Mouse (Mus musculus) MEL (cell line): ENCODE results near the gene Bms1.

Source experiments
- CTCF ChIP-seq, 3 experiments: IDR thresholded peaks in 2 of 3; conservative IDR thresholded peaks in 1 of 3; 2 replicates each; pipeline ENCODE4 v1.5.1; 2011 to 2012; ENCODE audit warnings: low read length in 3 of 3, low read depth in 2 of 3, mild to moderate bottlenecking in 2 of 3, improper control_type of control experiment in 1 of 3, inconsistent platforms in 1 of 3, mixed read lengths in 1 of 3, moderate library complexity in 1 of 3; ENCODE audit not compliant: control insufficient read depth in 1 of 3, insufficient read depth in 1 of 3, poor library complexity in 1 of 3, severe bottlenecking in 1 of 3
- ETS1 ChIP-seq: IDR thresholded peaks from 2 replicates; pipeline ENCODE4 v1.6.1; 2012; ENCODE audit warnings: low read depth, mild to moderate bottlenecking, inconsistent platforms, low read length, improper control_type of control experiment, moderate library complexity
- MXI1 ChIP-seq: IDR thresholded peaks from 2 replicates; pipeline ENCODE4 v1.6.1; 2011; ENCODE audit warnings: mild to moderate bottlenecking, low read depth, low read length, improper control_type of control experiment
- POLR2AphosphoS2 ChIP-seq: IDR thresholded peaks from 2 replicates; pipeline ENCODE4 v1.6.1; 2011; ENCODE audit warnings: low read length, improper control_type of control experiment
- SMC3 ChIP-seq: IDR thresholded peaks from 2 replicates; pipeline ENCODE4 v1.6.1; 2011; ENCODE audit warnings: low read depth, low read length, improper control_type of control experiment

DNA sequence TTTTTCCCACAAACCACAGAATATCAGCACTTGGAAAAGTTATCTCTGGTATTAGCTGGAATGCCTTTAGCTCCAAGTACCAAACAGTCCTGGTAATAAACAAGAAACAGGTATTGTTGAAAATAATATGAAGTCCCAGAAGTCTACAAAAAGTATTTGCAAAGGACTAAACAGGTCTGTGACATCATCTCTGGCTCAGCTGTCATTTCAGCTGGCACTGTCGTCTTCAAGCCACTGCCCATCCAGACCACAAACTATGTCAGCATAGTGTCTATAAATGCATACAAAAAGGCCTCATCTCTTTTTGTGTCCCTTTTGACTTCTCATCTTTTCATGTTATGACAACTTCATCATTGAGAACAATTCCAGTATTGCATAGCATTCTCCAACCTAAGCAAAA is 7.4 kb upstream of the Bms1 start:
- TF ChIP-seq CTCF (IDR thresholded peaks at IDR 0.05 in 2 of 3, conservative IDR thresholded peaks at IDR 0.05 in 1 of 3; ENCODE audit: control insufficient read depth in 1 of 3, insufficient read depth in 1 of 3, low read depth in 2 of 3, low read length in 3 of 3, poor library complexity in 1 of 3, severe bottlenecking in 1 of 3) (no peak), POLR2AphosphoS2 (no peak), SMC3 (no peak), MXI1 (no peak), ETS1 (no peak)
